Mouse (Mus musculus) MEL (cell line): Measurements from ENCODE around the gene Zfpm1. TPM values are rescaled to one million over a fixed set of nuclear protein-coding genes. Genes with fewer than 3 reads are reported as not detected.
"Not testable (repeated sequence)": the region's sequence is repeated elsewhere in the genome, so short reads cannot be mapped to it uniquely, and the experiment has no call there.

ENCODE experiments used
- DNase-seq: peaks from one replicate; pipeline ENCODE4 v3.0.0; 2011; ENCODE audit warnings: low read depth, low spot score
- H3K27ac ChIP-seq: 2 replicates; pipeline ENCODE4 v1.5.1; 2012; ENCODE audit warnings: low read depth, mild to moderate bottlenecking, control low read depth, low read length, moderate library complexity; ENCODE audit not compliant: control insufficient read depth
- H3K27me3 ChIP-seq, 2 experiments: fragments of 150-350 bp in 1 of 2; sonication (generic) in 1 of 2; 2 replicates each; pipeline ENCODE4 v1.6.1; 2012; ENCODE audit warnings: low read length in 2 of 2, mild to moderate bottlenecking in 2 of 2, improper control_type of control experiment in 1 of 2, moderate library complexity in 1 of 2; ENCODE audit not compliant: insufficient read depth in 2 of 2, control insufficient read depth in 1 of 2
- H3K36me3 ChIP-seq, 2 experiments: 2 replicates each; pipeline ENCODE4 v1.6.1; 2012 to 2014; ENCODE audit warnings: low read length in 2 of 2, improper control_type of control experiment in 1 of 2, inconsistent platforms in 1 of 2, mild to moderate bottlenecking in 1 of 2; ENCODE audit not compliant: insufficient read depth in 2 of 2, control insufficient read depth in 1 of 2
- H3K4me1 ChIP-seq, 2 experiments: fragments of 150-350 bp in 1 of 2; sonication (generic) in 1 of 2; 2 replicates each; pipeline ENCODE4 v1.6.1; 2012; ENCODE audit warnings: low read length in 2 of 2, improper control_type of control experiment in 1 of 2, mild to moderate bottlenecking in 1 of 2; ENCODE audit not compliant: insufficient read depth in 2 of 2, control insufficient read depth in 1 of 2
- H3K4me3 ChIP-seq, 2 experiments: fragments of 150-350 bp in 1 of 2; sonication (generic) in 1 of 2; 2 replicates each; pipeline ENCODE4 v1.5.1; 2012; ENCODE audit warnings: low read depth in 2 of 2, low read length in 2 of 2, mild to moderate bottlenecking in 2 of 2, moderate library complexity in 2 of 2, control low read depth in 1 of 2, improper control_type of control experiment in 1 of 2; ENCODE audit not compliant: control insufficient read depth in 1 of 2, insufficient read depth in 1 of 2
- H3K79me2 ChIP-seq: 2 replicates; pipeline ENCODE4 v1.6.1; 2012; ENCODE audit warnings: mild to moderate bottlenecking, low read length, moderate library complexity; ENCODE audit not compliant: control insufficient read depth, poor library complexity, insufficient read depth
- H3K9ac ChIP-seq: 2 replicates; pipeline ENCODE4 v1.6.1; 2012; ENCODE audit warnings: low read depth, mild to moderate bottlenecking, control low read depth, low read length, moderate library complexity; ENCODE audit not compliant: control insufficient read depth, poor library complexity, severe bottlenecking
- H3K9me3 ChIP-seq: fragments of 150-350 bp; sonication (generic); replicated peaks from 2 replicates; pipeline ENCODE4 v1.6.1; 2012; ENCODE audit warnings: mild to moderate bottlenecking, low read length, improper control_type of control experiment, moderate library complexity; ENCODE audit not compliant: insufficient read depth
- CHD1 ChIP-seq: IDR thresholded peaks from 2 replicates; pipeline ENCODE4 v1.6.1; 2012; ENCODE audit warnings: low read depth, mild to moderate bottlenecking, inconsistent platforms, low read length, improper control_type of control experiment
- CHD2 ChIP-seq: IDR thresholded peaks from 2 replicates; pipeline ENCODE4 v1.6.1; 2011; ENCODE audit warnings: low read length, improper control_type of control experiment
- E2F4 ChIP-seq: IDR thresholded peaks from 2 replicates; pipeline ENCODE4 v1.6.1; 2011; ENCODE audit warnings: low read depth, low read length, improper control_type of control experiment, borderline replicate concordance
- ELF1 ChIP-seq: IDR thresholded peaks from 2 replicates; pipeline ENCODE4 v1.6.1; 2014; ENCODE audit warnings: low read depth, mild to moderate bottlenecking, inconsistent platforms, low read length, improper control_type of control experiment, moderate library complexity
- HCFC1 ChIP-seq: IDR thresholded peaks from 2 replicates; pipeline ENCODE4 v1.6.1; 2012; ENCODE audit warnings: low read depth, mild to moderate bottlenecking, inconsistent platforms, low read length, improper control_type of control experiment, moderate library complexity
- JUND ChIP-seq: IDR thresholded peaks from 2 replicates; pipeline ENCODE4 v1.6.1; 2011; ENCODE audit warnings: low read depth, mild to moderate bottlenecking, improper control_type of control experiment, low read length
- MAX ChIP-seq: IDR thresholded peaks from 2 replicates; pipeline ENCODE4 v1.6.1; 2011; ENCODE audit warnings: low read length, improper control_type of control experiment
- MAZ ChIP-seq: IDR thresholded peaks from 2 replicates; pipeline ENCODE4 v1.6.1; 2012; ENCODE audit warnings: low read depth, mild to moderate bottlenecking, inconsistent platforms, low read length, improper control_type of control experiment
- MXI1 ChIP-seq: IDR thresholded peaks from 2 replicates; pipeline ENCODE4 v1.6.1; 2011; ENCODE audit warnings: mild to moderate bottlenecking, low read depth, low read length, improper control_type of control experiment
- NELFE ChIP-seq: IDR thresholded peaks from 2 replicates; pipeline ENCODE4 v1.6.1; 2011; ENCODE audit warnings: low read depth, low read length, improper control_type of control experiment
- NRF1 ChIP-seq: IDR thresholded peaks from 2 replicates; pipeline ENCODE4 v1.6.1; 2014; ENCODE audit warnings: low read depth, mild to moderate bottlenecking, inconsistent platforms, low read length, improper control_type of control experiment, moderate library complexity; ENCODE audit not compliant: poor library complexity, insufficient read depth, severe bottlenecking
- POLR2A ChIP-seq, 2 experiments: IDR thresholded peaks; 2 replicates each; pipeline ENCODE4 v1.6.1; 2011 to 2012; ENCODE audit warnings: low read length in 2 of 2, mild to moderate bottlenecking in 2 of 2, control low read depth in 1 of 2, improper control_type of control experiment in 1 of 2, low read depth in 1 of 2, moderate library complexity in 1 of 2; ENCODE audit not compliant: control insufficient read depth in 1 of 2, insufficient read depth in 1 of 2, poor library complexity in 1 of 2
- RAD21 ChIP-seq: IDR thresholded peaks from 2 replicates; pipeline ENCODE4 v1.6.1; 2011; ENCODE audit warnings: mild to moderate bottlenecking, low read depth, low read length, improper control_type of control experiment
- RCOR1 ChIP-seq: IDR thresholded peaks from 2 replicates; pipeline ENCODE4 v1.6.1; 2012; ENCODE audit warnings: low read depth, mild to moderate bottlenecking, inconsistent platforms, low read length, improper control_type of control experiment
- SIN3A ChIP-seq: IDR thresholded peaks from 2 replicates; pipeline ENCODE4 v1.6.1; 2012; ENCODE audit warnings: low read length, improper control_type of control experiment, inconsistent platforms
- TAL1 ChIP-seq: IDR thresholded peaks from 2 replicates; pipeline ENCODE4 v1.6.1; 2012; ENCODE audit warnings: mild to moderate bottlenecking, inconsistent platforms, low read length, moderate library complexity, mixed read lengths
- TBP ChIP-seq: IDR thresholded peaks from 2 replicates; pipeline ENCODE4 v1.8.0; 2011; ENCODE audit warnings: low read depth, low read length, improper control_type of control experiment
- TCF12 ChIP-seq: IDR thresholded peaks from 2 replicates; pipeline ENCODE4 v1.6.1; 2014; ENCODE audit warnings: low read depth, mild to moderate bottlenecking, inconsistent platforms, low read length, improper control_type of control experiment, moderate library complexity
- UBTF ChIP-seq: IDR thresholded peaks from 2 replicates; pipeline ENCODE4 v1.6.1; 2012; ENCODE audit warnings: low read depth, mild to moderate bottlenecking, inconsistent platforms, low read length, improper control_type of control experiment, moderate library complexity, borderline replicate concordance; ENCODE audit not compliant: insufficient read depth
- ZMIZ1 ChIP-seq: IDR thresholded peaks from 2 replicates; pipeline ENCODE4 v1.6.1; 2012; ENCODE audit warnings: low read depth, mild to moderate bottlenecking, inconsistent platforms, low read length, improper control_type of control experiment, moderate library complexity
- ZNF384 ChIP-seq: IDR thresholded peaks from 2 replicates; pipeline ENCODE4 v1.6.1; 2012; ENCODE audit warnings: low read depth, mild to moderate bottlenecking, inconsistent platforms, low read length, improper control_type of control experiment
- polyA plus RNA-seq, 2 experiments: library from polyadenylated mRNA; stranded (reverse) in 1 of 2; unstranded in 1 of 2; fragments of >175 nt in 1 of 2; fragments of >200 nt in 1 of 2; gene quantifications; 2 replicates each; pipeline versions ENCODE4 v1.2.1 to v1.2.4; 2012; ENCODE audit warnings: low replicate concordance in 2 of 2, low read depth in 1 of 2; ENCODE audit not compliant: insufficient read length in 2 of 2, insufficient read depth in 1 of 2, missing spikeins in 1 of 2
- total RNA-seq: library from RNA; depleted of rRNA; stranded (reverse); fragments of 300-350 nt; gene quantifications from 2 replicates; pipeline ENCODE4 v1.2.3, GENCODE M21; 2012

Gene Zfpm1
- total and polyA plus RNA-seq, 3 experiments: 133 to 343 (median 260) TPM

DNA sequence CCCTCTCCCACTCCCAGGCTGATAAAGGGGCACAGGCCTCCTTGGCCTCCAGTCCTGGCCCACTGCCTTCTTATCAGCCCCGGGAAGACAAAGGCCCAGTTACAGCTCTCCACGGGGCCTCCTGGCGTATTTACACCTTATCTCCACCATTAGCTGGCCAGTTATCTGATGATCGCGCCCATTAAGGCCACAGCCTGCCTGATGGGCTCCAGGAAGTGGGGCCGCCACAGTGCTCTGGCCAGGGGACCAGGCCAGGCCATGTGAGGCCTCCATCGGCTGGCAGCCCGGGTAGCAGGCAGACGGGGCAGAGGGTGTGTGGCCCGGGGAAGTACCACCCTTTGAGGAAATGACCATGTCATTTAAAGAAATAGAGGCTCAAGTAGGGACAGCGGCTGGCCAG lies 40.9 kb downstream of the Zfpm1 start (continued):
- TF ChIP-seq E2F4 (no peak; the same call in 1 of the 2 replicates), TAL1 (peak; percentile 49), RCOR1 (peak; percentile 55; the same call in 1 of the 2 replicates), JUND (no peak), MAZ (peak; percentile 62; the same call in 1 of the 2 replicates), RAD21 (no peak), CHD1 (peak; percentile 62; the same call in 1 of the 2 replicates), UBTF (no peak), HCFC1 (peak; percentile 42; the same call in 1 of the 2 replicates), ZNF384 (no peak), NELFE (no peak), CHD2 (no peak), ELF1 (peak; percentile 64), MXI1 (peak; percentile 67; the same call in 1 of the 2 replicates), MAX (peak; percentile 40; the same call in 1 of the 2 replicates)

DNA sequence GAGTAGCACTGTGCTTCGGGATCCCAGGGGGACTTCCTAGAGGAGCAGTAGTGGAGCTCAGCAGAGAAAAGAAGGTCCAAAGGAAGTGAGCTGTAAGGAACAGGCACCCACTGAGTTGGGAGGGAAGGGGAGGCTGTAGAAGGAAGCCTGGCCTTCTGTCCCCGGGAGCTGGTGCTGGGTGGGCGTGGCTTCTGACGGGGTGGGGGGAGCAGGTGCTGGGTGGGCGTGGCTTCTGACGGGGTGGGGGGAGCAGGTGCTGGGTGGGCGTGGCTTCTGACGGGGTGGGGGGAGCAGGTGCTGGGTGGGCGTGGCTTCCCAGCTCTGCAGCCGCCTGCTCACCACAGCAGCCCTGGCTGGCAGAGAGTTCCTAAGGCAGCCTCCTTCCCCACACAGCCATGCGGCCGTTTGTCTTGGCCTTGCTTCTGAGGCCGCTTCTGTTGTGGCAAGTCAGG lies 42.0 kb downstream of the Zfpm1 start:
- peak; percentile 83 for DNase-seq
- H3K27me3 ChIP-seq, H3K9me3 ChIP-seq: not testable (repeated sequence)
- Histone ChIP-seq H3K27ac (peak overlapping the region; percentile 98), H3K4me3 (peak overlapping the region in 1 of 2 experiments; percentile 2; a peak in 2 of 4 replicates), H3K79me2 (peaks cover 28% of the 10 kb centered on the region), H3K9ac (peak overlapping the region; percentile 67), H3K36me3 (peaks cover 11 to 79% of the 10 kb centered on the region in 2 experiments; a peak in 3 of 4 replicates), H3K4me1 (peaks cover 40 to 78% of the 10 kb centered on the region in 2 experiments)
- TF ChIP-seq MXI1 (peak; percentile 48; the same call in 1 of the 2 replicates), SIN3A (peak; percentile 21; the same call in 1 of the 2 replicates), HCFC1 (0 out of 2 replicates have a peak, but pooled peaks have one; percentile 14), ELF1 (0 out of 2 replicates have a peak, but pooled peaks have one; percentile 8), NRF1 (0 out of 2 replicates have a peak, but pooled peaks have one; percentile 8), MAZ (peak; percentile 87), NELFE (peak; percentile 63), TBP (peak; percentile 45; the same call in 1 of the 2 replicates), TCF12 (peak; percentile 27; the same call in 1 of the 2 replicates), POLR2A (IDR thresholded peaks at IDR 0.05; ENCODE audit: control insufficient read depth in 1 of 2, insufficient read depth in 1 of 2, low read depth in 1 of 2, low read length in 2 of 2, poor library complexity in 1 of 2) (peak in 1 of 2 experiments; percentile 69; a peak in 2 of 4 replicates), ZMIZ1 (peak; percentile 78; the same call in 1 of the 2 replicates)
